Mouse (Mus musculus) G1E (cell line): Measurements from ENCODE around the gene Zc3h10. TPM values are rescaled to one million over a fixed set of nuclear protein-coding genes. Genes with fewer than 3 reads are reported as not detected.
A peak's percentile ranks its signal among the peaks of the same experiment; 100 is the strongest.

Experiments
- ATAC-seq: 2 replicates; pipeline ENCODE4 v1.8.0; 2016; ENCODE audit warnings: mild to moderate bottlenecking; ENCODE audit not compliant: insufficient number of reproducible peaks, poor library complexity, low FRiP score, severe bottlenecking; ENCODE audit errors: extremely low read depth
- DNase-seq: peaks from one replicate; pipeline ENCODE4 v3.0.0; 2012; ENCODE audit warnings: low spot score
- H3K27me3 ChIP-seq: 2 replicates; pipeline ENCODE4 v1.6.1; 2012; ENCODE audit warnings: mild to moderate bottlenecking, low read length, inconsistent platforms; ENCODE audit not compliant: insufficient read depth
- H3K36me3 ChIP-seq: replicated peaks from 2 replicates; pipeline ENCODE3; 2012; ENCODE audit warnings: mild to moderate bottlenecking, inconsistent platforms
- H3K4me1 ChIP-seq: 2 replicates; pipeline ENCODE4 v1.6.1; 2012; ENCODE audit warnings: low read depth, low read length, inconsistent platforms, mixed read lengths; ENCODE audit not compliant: insufficient read depth
- H3K4me3 ChIP-seq: 2 replicates; pipeline ENCODE4 v1.5.1; 2012; ENCODE audit warnings: low read depth, mild to moderate bottlenecking, inconsistent platforms, low read length, moderate library complexity, mixed read lengths
- H3K9me3 ChIP-seq: replicated peaks from 2 replicates; pipeline ENCODE4 v1.6.1; 2012; ENCODE audit warnings: inconsistent platforms
- CTCF ChIP-seq: IDR thresholded peaks from 2 replicates; pipeline ENCODE4 v1.5.1; 2012; ENCODE audit warnings: low read depth, low read length, inconsistent platforms, mixed read lengths
- GATA1 ChIP-seq: IDR thresholded peaks from 2 replicates; pipeline ENCODE4 v1.6.1; 2012; ENCODE audit warnings: borderline replicate concordance, low read length, inconsistent platforms, mixed read lengths
- GATA2 ChIP-seq: IDR thresholded peaks from 2 replicates; pipeline ENCODE4 v1.6.1; 2012; ENCODE audit warnings: low read depth, low read length, inconsistent platforms, borderline replicate concordance
- POLR2AphosphoS5 ChIP-seq: IDR thresholded peaks from 2 replicates; pipeline ENCODE4 v1.6.1; 2012; ENCODE audit warnings: low read depth, low read length, inconsistent platforms; ENCODE audit not compliant: insufficient replicate concordance
- TAL1 ChIP-seq: conservative IDR thresholded peaks from 2 replicates; pipeline ENCODE4 v1.6.1; 2012; ENCODE audit warnings: low read depth, low read length, inconsistent platforms, mixed read lengths
- polyA plus RNA-seq: library from polyadenylated mRNA; stranded (reverse); fragments of >175 nt; gene quantifications from 2 replicates; pipeline ENCODE4 v1.2.3, GENCODE M21; 2012
- total RNA-seq, 2 experiments: library from RNA; stranded (forward) in 1 of 2; stranded (reverse) in 1 of 2; fragments of 200-1000 nt in 1 of 2; fragments of >200 nt in 1 of 2; fragmentation: Nextera tagmentation in 1 of 2; gene quantifications; 2 replicates each; pipeline ENCODE4 v1.2.3; 2014 to 2017

Zc3h10 gene
- total and polyA plus RNA-seq, 3 experiments = 7.2 to 21.1 (median 12.0) TPM

- Histone ChIP-seq H3K27me3 (peaks cover 68% of the 10 kb centered on the region), H3K9me3 (no peaks in the 10 kb centered on the region), H3K36me3 (no peaks in the 10 kb centered on the region), H3K4me1 (peaks cover 10% of the 10 kb centered on the region), H3K4me3 (no peak overlapping the region)
- DNase-seq = no peak
- TF ChIP-seq GATA1 = no peak
- no peak for TF ChIP-seq POLR2AphosphoS5
- TF ChIP-seq TAL1 = no peak
- no peak for TF ChIP-seq GATA2
- no peak for TF ChIP-seq CTCF
- ATAC-seq = no peak
Observed at GRCm38 (mm10) chr10:128579298-128579697, 31.7 kb upstream of the Zc3h10 start.

GRCm38 (mm10) chr10:128578330-128578729 lies 30.8 kb upstream of the Zc3h10 start:
- ATAC-seq (no peak), DNase-seq (no peak)
- Histone ChIP-seq H3K36me3 (no peaks in the 10 kb centered on the region), H3K4me1 (0 out of 2 replicates have a peak, but pooled peaks cover 2% of the 10 kb centered on the region), H3K4me3 (no peak overlapping the region), H3K9me3 (no peaks in the 10 kb centered on the region), H3K27me3 (peaks cover 68% of the 10 kb centered on the region)
- TF ChIP-seq GATA2 = no peak
- no peak for TF ChIP-seq POLR2AphosphoS5
- no peak for TF ChIP-seq TAL1
- TF ChIP-seq GATA1 = no peak
- TF ChIP-seq CTCF = no peak

DNA sequence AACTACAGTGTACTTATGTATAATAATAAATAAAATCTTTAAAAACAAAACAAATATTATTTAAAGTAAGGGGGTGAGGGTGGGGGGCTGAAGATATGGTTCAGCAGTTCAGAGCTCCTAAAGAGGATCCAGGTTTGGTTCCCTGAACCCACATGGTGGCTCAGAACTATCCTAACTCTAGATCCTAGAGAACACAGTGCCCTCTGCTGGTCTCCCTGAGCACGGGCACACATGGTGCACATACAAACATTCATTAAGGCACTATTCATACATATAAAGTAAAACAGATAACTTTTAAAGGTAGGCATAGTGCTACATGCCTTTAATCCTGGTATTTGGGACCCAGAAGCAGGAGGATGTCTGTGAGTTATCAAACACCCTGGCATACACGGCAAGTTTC lies 27.5 kb upstream of the Zc3h10 start:
- peak; percentile 51; the same call in 1 of the 2 replicates for TF ChIP-seq CTCF
- TF ChIP-seq POLR2AphosphoS5 = no peak
- TF ChIP-seq GATA1 = no peak
- no peak for DNase-seq

GRCm38 (mm10) chr10:128565788-128566531 lies 18.4 kb upstream of the Zc3h10 start, which contains the start of gene Pa2g4:
Gene Pa2g4 (minus strand): TSS chr10:128565987.
- H3K9me3 ChIP-seq = no peaks in the 10 kb centered on the region
- TF ChIP-seq GATA1 (no peak), POLR2AphosphoS5 (no peak), CTCF (no peak), GATA2 (no peak), TAL1 (no peak)
- DNase-seq (peak; percentile 97), ATAC-seq (peak; percentile 93)
- peaks cover 37% of the 10 kb centered on the region for H3K36me3 ChIP-seq
- peaks cover 28% of the 10 kb centered on the region for H3K4me1 ChIP-seq
- H3K27me3 ChIP-seq = peaks cover 19% of the 10 kb centered on the region
- H3K4me3 ChIP-seq = peak within 1 kb of the TSS; percentile 98

More for the DNA sequence above, 27.5 kb upstream of the Zc3h10 start:
- Histone ChIP-seq H3K36me3 (no peaks in the 10 kb centered on the region), H3K9me3 (no peaks in the 10 kb centered on the region), H3K4me1 (no peaks in the 10 kb centered on the region), H3K27me3 (peaks cover 73% of the 10 kb centered on the region), H3K4me3 (no peak overlapping the region)
- no peak; the same call in 1 of the 2 replicates for ATAC-seq

DNA sequence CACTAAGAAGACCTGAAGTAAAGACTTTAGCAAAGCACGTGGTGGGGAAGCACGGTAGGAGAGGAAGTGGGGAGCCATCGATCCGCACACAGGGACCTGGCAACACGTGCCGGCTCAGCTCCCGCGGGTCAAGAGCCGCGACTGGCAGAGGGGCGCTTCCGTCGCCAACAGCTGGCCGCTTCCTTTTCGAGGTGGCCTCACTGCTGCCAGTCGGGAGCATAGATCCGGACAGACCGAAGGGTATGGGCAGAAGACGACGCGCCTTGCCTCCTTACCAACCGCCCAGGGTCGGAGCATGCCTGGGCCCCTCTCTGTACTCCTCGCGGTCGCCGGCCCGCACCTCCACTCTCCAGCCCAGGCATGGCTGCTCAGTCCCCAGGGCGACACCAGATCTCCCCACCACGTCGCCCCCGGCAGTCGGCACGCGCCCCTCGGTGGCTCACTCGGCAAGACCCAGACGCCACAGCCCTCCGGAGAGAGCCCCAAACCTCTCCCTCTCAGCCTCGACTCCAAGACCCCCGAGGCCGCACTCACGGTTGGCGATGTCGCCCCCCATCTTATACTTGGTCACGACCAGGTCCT lies 17.7 kb upstream of the Zc3h10 start:
- Histone ChIP-seq H3K4me3 (peak overlapping the region; percentile 98), H3K36me3 (peaks cover 44% of the 10 kb centered on the region), H3K9me3 (no peaks in the 10 kb centered on the region), H3K27me3 (peaks cover 15% of the 10 kb centered on the region), H3K4me1 (peaks cover 28% of the 10 kb centered on the region)
- no peak for TF ChIP-seq GATA1
- TF ChIP-seq CTCF = no peak
- TF ChIP-seq TAL1 = no peak
- no peak for TF ChIP-seq POLR2AphosphoS5
- no peak for TF ChIP-seq GATA2
- peak; percentile 57 for DNase-seq
- no peak for ATAC-seq

DNA sequence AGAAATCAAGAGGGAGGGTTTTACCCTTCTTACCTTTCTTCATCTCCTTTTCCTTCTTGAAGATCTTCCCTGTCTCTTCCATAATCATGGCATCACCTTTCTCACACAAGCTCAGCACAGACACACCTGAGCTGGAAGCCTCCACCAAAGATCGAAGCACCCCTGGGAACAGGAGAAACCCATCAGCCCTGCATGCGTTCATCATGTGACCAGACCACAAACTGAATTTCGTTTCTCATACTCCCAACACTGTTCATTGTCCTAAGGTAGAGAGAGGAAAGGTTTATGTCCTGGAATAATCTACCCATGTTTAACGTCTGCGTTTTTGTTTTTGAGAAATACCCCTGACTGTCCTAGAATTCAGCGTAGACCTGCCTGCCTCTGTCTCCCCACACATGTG lies 16.0 kb upstream of the Zc3h10 start:
- Histone ChIP-seq H3K4me1 (peaks cover 37% of the 10 kb centered on the region), H3K36me3 (peaks cover 62% of the 10 kb centered on the region), H3K9me3 (no peaks in the 10 kb centered on the region), H3K4me3 (peak overlapping the region; percentile 98), H3K27me3 (no peaks in the 10 kb centered on the region; the same call in 1 of the 2 replicates)
- no peak for TF ChIP-seq GATA1
- TF ChIP-seq POLR2AphosphoS5 = 0 out of 2 replicates have a peak, but pooled peaks have one; percentile 49
- TF ChIP-seq TAL1 = no peak
- no peak for TF ChIP-seq CTCF
- TF ChIP-seq GATA2 = no peak
- no peak for ATAC-seq
- no peak for DNase-seq
